In the genomic region with DNA sequence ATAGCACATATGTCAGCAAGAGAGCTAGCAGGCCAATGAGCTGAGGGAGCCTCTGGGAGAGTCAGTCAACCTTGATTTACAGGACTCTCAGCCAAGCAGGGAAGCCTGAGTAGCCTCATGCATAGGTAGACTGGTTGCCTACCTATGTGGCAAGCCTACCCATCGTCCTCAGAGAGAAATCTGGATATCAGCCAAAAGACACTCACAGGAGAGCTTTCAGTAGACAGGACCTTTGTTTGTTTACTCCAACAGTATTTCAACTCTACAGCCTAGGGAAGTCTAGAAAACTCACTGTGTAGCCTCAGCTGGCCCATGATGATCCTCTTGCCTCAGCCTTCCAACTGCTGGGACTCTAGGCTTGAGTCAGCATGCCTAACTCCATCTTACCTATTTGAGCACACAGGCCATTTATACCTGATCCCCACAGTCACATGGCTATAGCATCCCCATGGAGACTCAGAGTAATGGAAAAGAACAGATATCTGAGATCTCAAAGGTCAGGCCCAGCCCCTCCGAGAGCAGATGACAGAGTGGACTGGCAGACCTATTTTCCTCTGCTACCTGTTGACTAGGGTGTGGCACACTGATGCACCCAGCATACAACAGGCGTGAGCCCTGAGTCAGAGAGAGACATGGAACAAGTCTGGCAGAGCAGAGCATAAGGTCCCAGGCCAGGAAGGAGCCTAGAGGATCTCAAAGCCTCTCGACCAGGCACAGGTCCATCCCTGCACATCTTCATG, we compare ENCODE assay signal across 14 mouse cellular contexts.
"Had no signal": no experiment of that assay in that cellular context is flagged by ENCODE, and none has a peak within 500 bp of the region (broad histone marks: within the 10 kb centered on the region; RNA-seq: fewer than 3 reads in every experiment).

No protein-coding gene starts in this region.

- H3K9me3 ChIP-seq: kidney, embryonic 15.5 days; limb, embryonic 10.5 days; midbrain, embryonic 10.5 days; neural tube, embryonic 13.5 days had no signal

- H3K9ac ChIP-seq: kidney, embryonic 15.5 days; lung, embryonic 14.5 days; neural tube, embryonic 13.5 days had no signal

- ATAC-seq: hindbrain, embryonic 16.5 days; inflammation-experienced regulatory T-cells, adult 6 months; midbrain, embryonic 16.5 days had no signal

- DNase-seq: kidney, adult 2 months; kidney, postnatal 14 days; right cerebral cortex, postnatal 14 days; thymus, adult 18-20 months; thymus, postnatal 36 days had no signal

- H3K4me1 ChIP-seq: kidney, embryonic 15.5 days; limb, embryonic 10.5 days; midbrain, embryonic 10.5 days; neural tube, embryonic 13.5 days had no signal

- H3K27ac ChIP-seq: kidney, embryonic 15.5 days; left cerebral cortex, adult 2 months; limb, embryonic 10.5 days; midbrain, embryonic 10.5 days; neural tube, embryonic 13.5 days had no signal

- H3K27me3 ChIP-seq: kidney, embryonic 15.5 days; neural tube, embryonic 13.5 days had no signal

- H3K4me2 ChIP-seq: kidney, embryonic 15.5 days; lung, embryonic 14.5 days; neural tube, embryonic 13.5 days had no signal

- H3K4me3 ChIP-seq: kidney, embryonic 15.5 days; left cerebral cortex, adult 2 months; limb, embryonic 10.5 days; midbrain, embryonic 10.5 days; neural tube, embryonic 13.5 days had no signal
